Mouse (Mus musculus) spleen, postnatal 10 days (tissue): ENCODE results near the gene Ano2.

Source experiments
- DNase-seq, 2 experiments: peaks; one replicate each; pipeline ENCODE4 v3.0.0; 2021 to 2022; ENCODE audit warnings: low spot score in 2 of 2

Ano2 gene

DNA sequence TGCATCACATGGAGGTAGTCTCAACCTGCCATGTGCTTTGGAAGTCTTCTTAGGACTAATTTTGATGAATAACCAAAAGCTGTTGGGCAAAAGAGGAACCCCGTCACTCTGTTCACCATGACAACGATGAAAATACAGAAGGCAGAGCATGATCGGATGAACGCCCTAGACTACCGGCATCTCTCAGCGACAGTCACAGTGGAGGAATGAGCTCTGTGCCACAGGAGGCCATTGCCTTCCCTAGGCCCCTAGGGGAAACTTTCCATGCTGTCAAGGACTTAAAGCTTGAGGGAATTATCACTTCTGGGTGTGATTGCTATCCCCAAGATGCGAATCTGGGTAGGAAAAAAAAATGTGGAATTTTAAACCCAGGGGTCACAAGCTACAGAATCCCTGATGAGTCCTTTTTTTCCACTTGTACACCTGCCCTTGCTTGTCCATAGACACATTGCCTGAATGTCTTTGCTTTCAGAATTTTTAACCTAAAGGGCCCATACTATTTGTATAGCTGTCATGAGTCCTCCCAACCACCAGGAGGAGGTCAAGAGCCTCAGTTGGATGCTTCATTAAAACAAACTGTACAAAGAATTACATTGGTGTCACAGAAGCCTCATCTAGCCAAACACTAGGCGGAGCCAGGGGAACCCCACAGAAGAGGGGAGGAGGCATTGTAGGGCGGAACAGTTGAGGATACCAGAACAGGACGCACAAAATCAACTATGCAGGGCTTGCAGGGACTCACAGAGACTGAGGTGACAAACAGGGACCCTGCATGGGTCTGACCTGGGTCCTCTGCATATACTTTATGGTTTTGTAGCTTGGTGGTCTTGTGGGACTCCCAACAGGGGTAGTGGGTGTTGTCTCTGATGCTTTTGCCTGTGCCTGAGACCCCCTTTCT is 53.2 kb downstream of the Ano2 start:
- DNase-seq, result no peak

DNA sequence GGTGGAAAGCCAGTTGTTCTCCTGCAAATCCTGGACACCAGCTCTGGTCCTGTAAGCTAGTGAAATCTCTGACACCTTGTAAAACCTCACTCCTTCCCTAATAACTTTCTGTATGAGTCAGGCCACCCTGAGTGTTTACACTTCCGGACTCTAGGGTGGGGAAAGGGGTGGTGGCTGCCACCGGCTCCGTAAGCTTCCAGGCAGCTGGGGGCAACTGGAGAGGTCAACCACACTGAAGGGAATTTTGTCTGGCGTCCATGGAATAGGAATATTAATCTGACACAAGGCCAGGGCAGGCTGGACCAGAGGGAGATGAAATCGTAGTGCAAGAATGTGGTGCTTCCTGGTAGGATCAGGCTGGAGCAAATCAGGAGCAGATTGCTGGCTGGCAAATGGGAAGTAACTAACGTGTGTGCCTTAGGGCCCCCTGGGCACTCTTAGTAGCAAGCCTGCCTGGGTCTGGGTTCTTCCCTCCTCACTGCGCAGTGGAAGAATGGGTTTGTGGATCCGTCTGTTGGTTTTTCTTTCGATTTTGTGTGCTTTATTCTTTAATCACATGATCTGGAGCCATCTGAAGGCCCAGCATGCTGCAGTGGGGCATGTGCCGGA is 57.2 kb downstream of the Ano2 start:
- no peak for DNase-seq

DNA sequence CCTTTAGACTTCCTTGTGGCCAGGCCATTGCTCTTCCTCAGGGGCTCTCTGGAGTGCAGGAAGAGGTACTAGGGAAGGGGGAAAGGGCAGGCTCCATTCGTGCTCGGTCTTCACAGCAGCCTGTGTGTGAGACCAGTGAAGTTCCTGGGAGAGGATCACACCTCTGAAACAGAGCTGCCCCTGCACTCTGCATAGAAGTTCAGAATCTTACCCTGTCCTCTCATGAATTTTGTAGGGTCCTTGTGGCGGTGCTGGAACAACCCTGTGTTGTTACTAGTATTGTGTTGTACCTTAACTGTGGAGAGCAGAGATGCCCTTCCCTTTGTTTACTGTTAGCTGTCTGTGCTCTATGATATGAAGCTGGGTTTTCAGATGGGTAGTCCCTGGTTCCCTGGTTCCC is 58.4 kb downstream of the Ano2 start:
- DNase-seq, result no peak

DNA sequence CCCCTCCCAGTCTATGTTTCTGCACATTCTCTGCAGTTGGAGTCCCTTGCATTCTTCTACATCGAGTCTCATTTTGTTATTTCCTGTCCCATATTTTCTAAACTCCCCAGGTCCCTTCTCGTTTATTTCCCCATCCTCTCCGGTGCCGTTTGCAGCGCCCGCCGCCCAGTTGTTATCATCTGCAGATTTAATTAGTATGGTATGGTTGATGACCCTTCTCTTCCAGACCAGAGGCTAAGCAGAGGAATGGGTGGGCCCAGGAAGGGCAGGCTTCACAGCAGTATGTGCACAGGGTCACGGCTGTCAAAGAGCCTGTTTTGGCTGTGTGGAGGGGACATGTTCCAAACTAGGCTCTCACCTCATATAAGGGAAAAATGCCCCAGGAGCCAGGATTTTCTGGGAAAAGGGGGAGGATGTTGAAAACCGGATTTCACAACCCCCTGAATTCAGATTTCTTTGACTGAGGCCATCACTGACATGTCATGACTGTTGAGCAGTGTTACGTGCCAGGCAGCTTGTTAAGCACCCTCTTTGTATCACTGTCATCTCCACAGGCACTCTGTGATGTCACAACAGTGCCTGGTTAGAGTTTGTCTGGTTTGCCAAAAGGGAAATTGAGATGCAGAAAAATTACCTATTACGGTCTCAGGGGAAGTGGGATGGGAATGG is 72.8 kb downstream of the Ano2 start:
- no peak for DNase-seq

GRCm38 (mm10) chr6:125773256-125773655 is 83.0 kb downstream of the Ano2 start:
- no peak for DNase-seq

GRCm38 (mm10) chr6:125776291-125776690 is 86.1 kb downstream of the Ano2 start:
- DNase-seq, result no peak

DNA sequence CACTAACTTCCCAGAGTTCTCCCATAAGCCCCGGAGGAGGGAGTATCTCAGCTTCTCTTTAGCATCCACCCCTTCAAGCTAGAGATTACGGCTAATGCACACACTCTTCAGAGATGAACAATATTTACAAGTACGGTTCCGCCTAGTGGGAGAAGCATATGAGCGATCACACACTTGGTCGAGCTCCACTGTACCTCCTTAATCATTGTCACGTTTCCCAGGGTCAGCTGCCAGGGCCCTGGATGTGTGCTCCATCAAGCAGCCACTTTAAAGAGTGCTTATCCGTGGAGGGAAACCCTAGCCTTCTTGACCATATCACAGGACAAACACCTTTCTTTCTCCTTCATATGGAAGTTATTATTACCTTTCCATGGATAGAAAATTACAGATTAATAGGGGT is 112.7 kb downstream of the Ano2 start:
- DNase-seq, result no peak

DNA sequence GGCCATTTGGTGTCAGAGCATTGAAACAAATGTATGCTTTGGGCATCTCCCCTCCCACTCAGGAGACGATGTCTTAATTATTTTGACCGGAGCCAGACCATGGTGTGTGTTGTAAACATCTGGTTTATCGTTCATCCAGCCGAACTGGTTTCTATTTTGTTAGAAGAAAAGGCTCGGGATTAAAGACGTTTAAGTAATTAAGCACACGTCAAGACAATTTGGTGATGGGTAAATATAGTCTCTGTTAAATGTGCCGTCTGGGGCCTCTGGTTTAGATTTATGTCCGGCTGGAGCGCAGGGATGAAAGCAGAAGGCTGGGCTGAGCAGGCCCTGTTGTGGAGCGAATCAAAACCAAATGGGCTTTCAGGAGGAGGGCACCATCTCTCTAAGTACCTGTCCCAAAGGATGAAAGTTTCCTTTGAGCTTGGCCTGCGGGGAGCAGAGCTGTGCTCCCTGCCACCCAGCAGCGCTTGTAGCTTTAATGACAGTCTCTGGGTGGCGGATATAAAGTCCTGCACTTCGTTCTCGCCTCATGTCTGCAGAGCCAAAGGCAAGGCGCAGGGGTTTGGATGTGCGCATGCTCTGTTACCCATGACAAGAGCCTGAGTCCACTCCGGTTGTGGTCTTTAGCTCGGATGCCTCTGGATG is 113.3 kb downstream of the Ano2 start:
- no peak for DNase-seq

GRCm38 (mm10) chr6:125808996-125809649 is 118.9 kb downstream of the Ano2 start:
- DNase-seq, result no peak

- DNase-seq, result no peak
Measured at GRCm38 (mm10) chr6:125811395-125811794, 121.2 kb downstream of the Ano2 start.

- DNase-seq, result no peak
Measured at GRCm38 (mm10) chr6:125838121-125838520, 147.9 kb downstream of the Ano2 start.

DNA sequence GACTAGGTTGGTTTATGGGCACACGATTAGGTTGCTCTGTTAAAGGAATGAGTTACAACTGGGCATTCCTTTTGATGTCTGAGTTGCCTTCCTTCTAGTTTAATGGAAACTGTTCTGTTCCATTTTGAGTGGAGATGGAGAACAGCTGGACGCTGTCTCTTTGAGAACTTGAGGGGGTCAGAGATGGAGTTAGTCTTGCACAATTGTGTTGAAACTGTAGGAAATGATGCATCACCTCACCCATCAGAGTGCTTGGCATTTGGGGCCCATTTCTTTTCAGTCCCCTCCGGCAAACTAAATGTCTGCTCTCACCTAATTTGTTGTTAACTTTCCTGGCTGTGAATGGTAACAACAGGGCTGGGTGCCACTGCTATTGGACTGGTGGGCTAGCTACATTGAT is 151.1 kb downstream of the Ano2 start:
- no peak for DNase-seq

- DNase-seq, result no peak
Measured at GRCm38 (mm10) chr6:125851196-125851595, 161.0 kb downstream of the Ano2 start.

DNA sequence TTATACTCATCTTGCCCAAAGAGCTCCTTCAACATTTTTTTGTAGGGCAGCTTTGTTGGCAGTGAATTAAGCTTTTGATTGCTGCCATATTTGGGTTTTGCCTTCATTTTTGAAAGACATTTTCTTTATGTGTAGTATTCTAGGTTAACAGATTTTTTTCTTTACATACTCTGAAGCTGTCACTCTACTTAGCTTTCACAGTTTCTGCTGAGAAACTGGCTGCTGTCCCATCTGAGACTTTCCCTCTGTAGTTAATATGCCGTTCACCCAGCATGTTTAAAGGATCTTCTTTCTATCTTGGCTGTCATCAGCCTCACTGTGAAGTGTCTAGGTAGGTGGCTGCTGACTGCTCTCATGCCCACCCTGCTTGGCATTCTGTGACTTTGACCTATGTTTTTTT is 168.1 kb downstream of the Ano2 start:
- no peak for DNase-seq

DNA sequence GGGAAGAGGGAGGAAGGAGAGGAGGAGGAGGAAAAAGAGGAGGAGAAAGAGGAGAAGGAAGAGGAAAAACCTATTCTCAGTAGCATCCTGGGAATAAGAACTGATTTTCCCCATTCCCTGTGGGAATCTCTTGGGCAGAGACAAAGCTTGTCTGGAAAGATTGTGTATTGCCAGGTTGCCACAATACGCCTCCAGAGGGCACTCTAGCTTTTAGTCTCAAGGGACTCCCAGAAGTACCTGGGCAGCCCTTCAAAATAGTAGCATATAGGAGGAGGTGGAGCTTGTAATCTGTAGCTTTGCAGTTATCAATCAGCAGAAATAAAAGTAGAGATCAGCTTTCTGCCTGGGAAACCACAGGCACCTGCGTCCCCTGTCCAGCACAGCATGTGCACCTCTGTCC is 178.3 kb downstream of the Ano2 start:
- no peak for DNase-seq

DNA sequence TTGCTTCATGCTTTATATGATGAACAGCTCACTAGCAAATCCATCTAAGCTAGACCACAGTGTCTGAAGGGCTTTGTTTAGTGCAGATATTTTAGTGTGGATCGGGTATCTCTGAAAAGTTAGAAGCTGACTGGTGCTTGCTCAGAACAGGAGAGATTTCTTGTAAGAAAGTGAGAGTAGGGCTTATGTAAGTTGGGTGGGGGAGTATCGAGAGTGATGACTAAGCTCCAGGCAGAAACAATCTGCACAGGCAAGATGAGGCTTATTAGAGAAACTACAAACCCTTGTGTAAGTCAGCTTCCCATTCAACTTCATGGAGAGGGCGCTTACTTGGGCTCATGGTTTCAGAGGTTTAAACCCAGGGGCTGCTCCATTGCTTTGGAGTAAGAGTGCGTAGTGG is 181.3 kb downstream of the Ano2 start:
- DNase-seq, result no peak

- no peak for DNase-seq
Measured at GRCm38 (mm10) chr6:125874742-125875141, 184.5 kb downstream of the Ano2 start.

- no peak for DNase-seq
Measured at GRCm38 (mm10) chr6:125876884-125877283, 186.7 kb downstream of the Ano2 start.

DNA sequence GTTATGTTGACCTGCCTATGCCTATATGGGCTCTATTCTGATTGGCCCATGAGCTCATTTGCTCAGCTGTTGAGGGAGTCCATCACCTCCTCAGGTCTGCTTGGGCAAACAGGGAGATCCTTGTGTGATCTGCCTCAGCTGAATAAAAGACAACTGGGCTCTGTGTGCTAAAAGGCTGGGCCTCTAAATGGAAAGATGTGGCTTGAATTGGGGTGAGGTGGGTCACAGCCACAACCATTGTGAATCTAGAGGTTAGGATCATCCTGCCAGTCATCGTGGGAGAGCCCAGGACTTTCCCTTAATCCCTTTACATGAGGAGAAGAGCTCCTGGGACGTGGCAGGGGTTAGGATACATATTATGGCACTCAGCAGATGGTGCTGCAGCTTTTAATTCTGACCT is 188.5 kb downstream of the Ano2 start:
- no peak for DNase-seq

DNA sequence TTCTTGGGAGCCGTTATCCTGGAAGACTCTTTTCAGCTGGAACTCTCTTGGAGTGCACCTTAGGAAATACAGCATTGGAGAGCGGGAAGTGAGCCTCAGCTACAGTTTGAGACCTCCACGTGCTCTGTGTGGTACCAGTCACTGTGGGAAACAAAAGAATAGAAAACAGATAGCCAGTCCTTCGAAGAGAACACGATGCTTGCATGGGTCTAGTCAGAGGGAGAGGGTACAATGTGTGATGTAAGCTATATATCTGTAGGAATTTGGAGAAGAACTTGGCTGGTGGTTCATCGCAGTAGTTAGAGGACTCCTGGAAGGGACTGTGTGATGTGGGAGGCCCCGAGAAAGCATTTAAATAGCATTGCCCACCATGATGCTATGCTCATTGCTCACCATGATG is 189.1 kb downstream of the Ano2 start:
- DNase-seq, result no peak

- DNase-seq, result no peak
Measured at GRCm38 (mm10) chr6:125888596-125888995, 198.4 kb downstream of the Ano2 start.

GRCm38 (mm10) chr6:125894340-125894739 is 204.1 kb downstream of the Ano2 start:
- DNase-seq, result no peak
